Mouse (Mus musculus): ENCODE results near the gene Pax5. TPM values are rescaled to one million over a fixed set of nuclear protein-coding genes. Genes with fewer than 3 reads are reported as not detected.

The Pax5 gene
- polyA plus RNA-seq, 1 experiment, result not detected

DNA sequence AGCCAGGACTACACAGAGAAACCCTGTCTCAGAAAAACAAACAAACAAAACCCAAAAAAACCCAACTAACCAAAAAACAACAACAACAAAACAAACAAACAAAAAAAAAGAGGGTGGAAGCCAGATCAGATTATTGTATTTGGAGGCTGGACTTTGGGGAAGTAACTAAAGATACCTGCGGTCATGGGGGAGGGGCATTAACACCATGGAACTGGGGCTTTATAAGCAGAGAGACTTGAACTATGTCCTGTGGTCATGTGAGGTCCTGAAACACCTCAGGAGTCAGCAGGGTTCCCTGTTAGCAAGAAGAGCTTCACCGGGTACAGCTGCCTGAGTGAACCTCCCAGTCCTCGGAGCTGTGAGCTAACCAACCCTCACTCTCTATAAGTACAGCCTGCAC is 168.2 kb downstream of the Pax5 start:
- no peak overlapping the region for H3K4me3 ChIP-seq (ENCODE audit: insufficient read depth, poor library complexity, severe bottlenecking)

GRCm38 (mm10) chr4:44538488-44538887 is 171.8 kb downstream of the Pax5 start:
- H3K79me2 ChIP-seq (ENCODE audit: control insufficient read depth, insufficient read depth), result no peaks in the 10 kb centered on the region
- no peaks in the 10 kb centered on the region for H3K36me3 ChIP-seq (ENCODE audit: control insufficient read depth, insufficient read depth)
- no peak overlapping the region for H3K4me3 ChIP-seq (ENCODE audit: insufficient read depth, poor library complexity, severe bottlenecking)
- TF ChIP-seq FOSL1 (IDR thresholded peaks at IDR 0.05; ENCODE audit: insufficient read depth, low read length, poor library complexity, severe bottlenecking) (no peak), CEBPB (IDR thresholded peaks at IDR 0.05; ENCODE audit: low read depth) (no peak), USF1 (IDR thresholded peaks at IDR 0.05; ENCODE audit: low read depth) (no peak), MAX (IDR thresholded peaks at IDR 0.05) (no peak), MYOG (IDR thresholded peaks at IDR 0.05; ENCODE audit: control insufficient read depth, extremely low read depth, insufficient read length) (no peak), CTCF (IDR thresholded peaks at IDR 0.05; ENCODE audit: control insufficient read depth, insufficient read depth, insufficient read length) (no peak), MYOD1 (IDR thresholded peaks at IDR 0.05; ENCODE audit: control insufficient read depth, insufficient read length, low read depth) (no peak)
- peaks cover 22% of the 10 kb centered on the region for H3K27me3 ChIP-seq (ENCODE audit: control insufficient read depth, insufficient read depth, insufficient read length)
- H3ac ChIP-seq (ENCODE audit: control insufficient read depth, insufficient read length, low read depth), result no peak overlapping the region
- no peaks in the 10 kb centered on the region for H3K79me3 ChIP-seq (ENCODE audit: low read depth)

More for the DNA sequence above, 168.2 kb downstream of the Pax5 start:
- Histone ChIP-seq H3K79me2 (ENCODE audit: control insufficient read depth, insufficient read depth) (no peaks in the 10 kb centered on the region), H3ac (ENCODE audit: control insufficient read depth, insufficient read length, low read depth) (no peak overlapping the region), H3K79me3 (ENCODE audit: low read depth) (no peaks in the 10 kb centered on the region), H3K36me3 (ENCODE audit: control insufficient read depth, insufficient read depth) (no peaks in the 10 kb centered on the region), H3K27me3 (ENCODE audit: control insufficient read depth, insufficient read depth, insufficient read length) (peaks cover 10% of the 10 kb centered on the region)
- TF ChIP-seq CEBPB (IDR thresholded peaks at IDR 0.05; ENCODE audit: low read depth) (no peak), MAX (IDR thresholded peaks at IDR 0.05) (no peak), FOSL1 (IDR thresholded peaks at IDR 0.05; ENCODE audit: insufficient read depth, low read length, poor library complexity, severe bottlenecking) (no peak), MYOG (IDR thresholded peaks at IDR 0.05; ENCODE audit: control insufficient read depth, extremely low read depth, insufficient read length) (no peak), CTCF (IDR thresholded peaks at IDR 0.05; ENCODE audit: control insufficient read depth, insufficient read depth, insufficient read length) (no peak), USF1 (IDR thresholded peaks at IDR 0.05; ENCODE audit: low read depth) (no peak), MYOD1 (IDR thresholded peaks at IDR 0.05; ENCODE audit: control insufficient read depth, insufficient read length, low read depth) (no peak)

DNA sequence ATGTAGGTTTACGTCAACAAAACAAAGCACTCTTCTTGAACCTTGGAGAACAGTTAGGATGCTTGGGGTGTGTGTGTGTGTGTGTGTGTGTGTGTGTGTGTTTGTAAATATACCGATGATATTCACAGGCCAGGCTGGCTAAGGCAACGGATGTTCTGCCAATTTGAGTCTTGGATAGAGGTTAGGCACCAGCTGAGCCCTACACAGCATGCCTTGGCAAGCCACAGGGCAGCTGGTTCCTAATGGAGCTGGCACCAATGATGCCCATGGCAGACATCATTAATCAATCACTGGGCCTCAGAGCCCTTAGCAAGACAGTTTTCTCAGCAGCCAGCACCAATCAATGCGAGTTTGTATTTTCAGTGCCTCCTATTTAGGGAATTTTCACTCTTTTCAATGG is 173.5 kb downstream of the Pax5 start:
- H3ac ChIP-seq (ENCODE audit: control insufficient read depth, insufficient read length, low read depth), result no peak overlapping the region
- TF ChIP-seq USF1 (IDR thresholded peaks at IDR 0.05; ENCODE audit: low read depth) (no peak), MYOG (IDR thresholded peaks at IDR 0.05; ENCODE audit: control insufficient read depth, extremely low read depth, insufficient read length) (no peak), MYOD1 (IDR thresholded peaks at IDR 0.05; ENCODE audit: control insufficient read depth, insufficient read length, low read depth) (no peak), MAX (IDR thresholded peaks at IDR 0.05) (no peak), FOSL1 (IDR thresholded peaks at IDR 0.05; ENCODE audit: insufficient read depth, low read length, poor library complexity, severe bottlenecking) (no peak), CEBPB (IDR thresholded peaks at IDR 0.05; ENCODE audit: low read depth) (no peak), CTCF (IDR thresholded peaks at IDR 0.05; ENCODE audit: control insufficient read depth, insufficient read depth, insufficient read length) (no peak)
- peaks cover 28% of the 10 kb centered on the region for H3K27me3 ChIP-seq (ENCODE audit: control insufficient read depth, insufficient read depth, insufficient read length)
- H3K4me3 ChIP-seq (ENCODE audit: insufficient read depth, poor library complexity, severe bottlenecking), result no peak overlapping the region
- no peaks in the 10 kb centered on the region for H3K79me3 ChIP-seq (ENCODE audit: low read depth)
- H3K36me3 ChIP-seq (ENCODE audit: control insufficient read depth, insufficient read depth), result no peaks in the 10 kb centered on the region
- no peaks in the 10 kb centered on the region for H3K79me2 ChIP-seq (ENCODE audit: control insufficient read depth, insufficient read depth)

DNA sequence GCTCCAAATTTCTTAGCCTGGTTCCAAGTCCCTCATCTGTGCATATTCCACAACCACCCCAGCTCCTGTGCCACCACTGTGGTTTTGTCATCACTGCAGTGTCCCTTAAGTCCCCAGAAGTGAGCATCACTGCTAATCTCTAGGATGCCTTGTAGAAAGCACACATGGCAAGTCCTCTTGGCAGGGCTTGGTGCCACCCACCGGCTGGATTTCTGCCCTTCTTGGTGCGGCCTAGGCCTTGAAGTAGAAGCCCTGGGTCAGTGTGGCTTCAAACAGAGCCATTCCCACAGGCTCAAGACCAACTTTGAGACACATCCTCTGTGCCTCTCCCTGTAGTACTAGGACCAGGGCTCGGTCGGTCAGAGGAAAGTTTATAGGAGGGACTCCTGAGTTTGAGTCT is 174.6 kb downstream of the Pax5 start:
- no peak for TF ChIP-seq MYOD1 (IDR thresholded peaks at IDR 0.05; ENCODE audit: control insufficient read depth, insufficient read length, low read depth)
- no peak for TF ChIP-seq FOSL1 (IDR thresholded peaks at IDR 0.05; ENCODE audit: insufficient read depth, low read length, poor library complexity, severe bottlenecking)
- no peak for TF ChIP-seq CEBPB (IDR thresholded peaks at IDR 0.05; ENCODE audit: low read depth)
- no peak for TF ChIP-seq MYOG (IDR thresholded peaks at IDR 0.05; ENCODE audit: control insufficient read depth, extremely low read depth, insufficient read length)
- no peak for TF ChIP-seq CTCF (IDR thresholded peaks at IDR 0.05; ENCODE audit: control insufficient read depth, insufficient read depth, insufficient read length)
- no peak for TF ChIP-seq MAX (IDR thresholded peaks at IDR 0.05)
- no peak for TF ChIP-seq USF1 (IDR thresholded peaks at IDR 0.05; ENCODE audit: low read depth)
- Histone ChIP-seq H3K79me3 (ENCODE audit: low read depth) (no peaks in the 10 kb centered on the region), H3ac (ENCODE audit: control insufficient read depth, insufficient read length, low read depth) (no peak overlapping the region), H3K4me3 (ENCODE audit: insufficient read depth, poor library complexity, severe bottlenecking) (no peak overlapping the region), H3K36me3 (ENCODE audit: control insufficient read depth, insufficient read depth) (no peaks in the 10 kb centered on the region), H3K27me3 (ENCODE audit: control insufficient read depth, insufficient read depth, insufficient read length) (peaks cover 37% of the 10 kb centered on the region), H3K79me2 (ENCODE audit: control insufficient read depth, insufficient read depth) (no peaks in the 10 kb centered on the region)

GRCm38 (mm10) chr4:44533286-44533685 is 177.0 kb downstream of the Pax5 start:
- Histone ChIP-seq H3ac (ENCODE audit: control insufficient read depth, insufficient read length, low read depth) (no peak overlapping the region), H3K27me3 (ENCODE audit: control insufficient read depth, insufficient read depth, insufficient read length) (peaks cover 52% of the 10 kb centered on the region), H3K79me2 (ENCODE audit: control insufficient read depth, insufficient read depth) (no peaks in the 10 kb centered on the region), H3K36me3 (ENCODE audit: control insufficient read depth, insufficient read depth) (no peaks in the 10 kb centered on the region), H3K4me3 (ENCODE audit: insufficient read depth, poor library complexity, severe bottlenecking) (no peak overlapping the region), H3K79me3 (ENCODE audit: low read depth) (no peaks in the 10 kb centered on the region)
- TF ChIP-seq CTCF (IDR thresholded peaks at IDR 0.05; ENCODE audit: control insufficient read depth, insufficient read depth, insufficient read length), result no peak
- no peak for TF ChIP-seq USF1 (IDR thresholded peaks at IDR 0.05; ENCODE audit: low read depth)
- TF ChIP-seq MYOD1 (IDR thresholded peaks at IDR 0.05; ENCODE audit: control insufficient read depth, insufficient read length, low read depth), result no peak
- TF ChIP-seq CEBPB (IDR thresholded peaks at IDR 0.05; ENCODE audit: low read depth), result no peak
- no peak for TF ChIP-seq MAX (IDR thresholded peaks at IDR 0.05)
- TF ChIP-seq MYOG (IDR thresholded peaks at IDR 0.05; ENCODE audit: control insufficient read depth, extremely low read depth, insufficient read length), result no peak
- TF ChIP-seq FOSL1 (IDR thresholded peaks at IDR 0.05; ENCODE audit: insufficient read depth, low read length, poor library complexity, severe bottlenecking), result no peak

DNA sequence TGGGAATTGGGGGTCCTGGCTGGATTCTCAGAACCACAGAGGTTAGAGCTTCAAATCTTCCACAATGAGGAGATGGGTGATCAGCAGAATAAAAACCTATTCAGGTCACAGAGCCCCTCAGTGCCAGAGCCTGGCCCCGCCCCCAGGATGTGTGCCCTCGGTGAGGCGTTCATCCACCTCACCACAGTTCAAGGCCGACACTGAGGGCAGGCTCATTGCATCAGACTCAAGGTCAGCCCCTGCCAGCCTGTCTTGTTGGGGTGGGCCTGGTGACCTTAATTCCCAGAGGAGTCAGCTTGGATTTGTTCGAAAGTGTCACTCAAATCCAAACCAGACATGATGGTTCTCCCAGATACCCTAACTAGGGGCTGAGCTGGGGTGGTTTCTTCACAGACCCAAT is 177.6 kb downstream of the Pax5 start:
- no peak overlapping the region for H3ac ChIP-seq (ENCODE audit: control insufficient read depth, insufficient read length, low read depth)
- no peak overlapping the region for H3K4me3 ChIP-seq (ENCODE audit: insufficient read depth, poor library complexity, severe bottlenecking)
- H3K27me3 ChIP-seq (ENCODE audit: control insufficient read depth, insufficient read depth, insufficient read length), result peaks cover 54% of the 10 kb centered on the region
- TF ChIP-seq CTCF (IDR thresholded peaks at IDR 0.05; ENCODE audit: control insufficient read depth, insufficient read depth, insufficient read length) (no peak), USF1 (IDR thresholded peaks at IDR 0.05; ENCODE audit: low read depth) (no peak), MAX (IDR thresholded peaks at IDR 0.05) (no peak), CEBPB (IDR thresholded peaks at IDR 0.05; ENCODE audit: low read depth) (no peak), MYOG (IDR thresholded peaks at IDR 0.05; ENCODE audit: control insufficient read depth, extremely low read depth, insufficient read length) (no peak), MYOD1 (IDR thresholded peaks at IDR 0.05; ENCODE audit: control insufficient read depth, insufficient read length, low read depth) (no peak), FOSL1 (IDR thresholded peaks at IDR 0.05; ENCODE audit: insufficient read depth, low read length, poor library complexity, severe bottlenecking) (no peak)
- H3K79me2 ChIP-seq (ENCODE audit: control insufficient read depth, insufficient read depth), result no peaks in the 10 kb centered on the region
- H3K36me3 ChIP-seq (ENCODE audit: control insufficient read depth, insufficient read depth), result no peaks in the 10 kb centered on the region
- H3K79me3 ChIP-seq (ENCODE audit: low read depth), result no peaks in the 10 kb centered on the region
